Mouse (Mus musculus): ENCODE results near the gene Ptgds. TPM values are rescaled to one million over a fixed set of nuclear protein-coding genes. Genes with fewer than 3 reads are reported as not detected.

The Ptgds gene
- polyA plus RNA-seq, 1 experiment = 0.39 TPM

- H3K27ac ChIP-seq (ENCODE audit: insufficient read depth, low read depth, low read length) = no peak overlapping the region
- no peaks in the 10 kb centered on the region for H3K27me3 ChIP-seq (ENCODE audit: control insufficient read depth, insufficient read depth, low read length)
- H3K4me1 ChIP-seq (ENCODE audit: control insufficient read depth, insufficient read depth, insufficient read length, low read length) = peaks cover 11% of the 10 kb centered on the region
- H3K4me3 ChIP-seq (ENCODE audit: low read depth, low read length) = no peak overlapping the region
- TF ChIP-seq CTCF (IDR thresholded peaks at IDR 0.05; ENCODE audit: extremely low read depth, insufficient read length, insufficient replicate concordance, low read depth, low read length) (no peak), POLR2A (IDR thresholded peaks at IDR 0.05; ENCODE audit: low read depth, low read length) (no peak)
- WGBS = 75% methylated on average over 10 of the region's 10 CpGs
- H3K36me3 ChIP-seq (ENCODE audit: control insufficient read depth, insufficient read depth, low read length) = no peaks in the 10 kb centered on the region; the same call in 1 of the 2 replicates
These were observed 33.5 kb downstream of the Ptgds start for GRCm38 (mm10) chr2:25436286-25436820.

- Histone ChIP-seq H3K27ac (ENCODE audit: insufficient read depth, low read depth, low read length) (no peak overlapping the region), H3K4me1 (ENCODE audit: control insufficient read depth, insufficient read depth, insufficient read length, low read length) (peaks cover 11% of the 10 kb centered on the region), H3K4me3 (ENCODE audit: low read depth, low read length) (no peak overlapping the region), H3K36me3 (ENCODE audit: control insufficient read depth, insufficient read depth, low read length) (no peaks in the 10 kb centered on the region; the same call in 1 of the 2 replicates), H3K27me3 (ENCODE audit: control insufficient read depth, insufficient read depth, low read length) (no peaks in the 10 kb centered on the region)
- no peak for TF ChIP-seq POLR2A (IDR thresholded peaks at IDR 0.05; ENCODE audit: low read depth, low read length)
- no peak for TF ChIP-seq CTCF (IDR thresholded peaks at IDR 0.05; ENCODE audit: extremely low read depth, insufficient read length, insufficient replicate concordance, low read depth, low read length)
- WGBS = 87% methylated on average over 8 of the region's 8 CpGs
These were observed 35.6 kb downstream of the Ptgds start for GRCm38 (mm10) chr2:25434292-25434691.

GRCm38 (mm10) chr2:25433101-25433500 is 36.7 kb downstream of the Ptgds start:
- no peaks in the 10 kb centered on the region for H3K36me3 ChIP-seq (ENCODE audit: control insufficient read depth, insufficient read depth, low read length)
- 92% methylated on average over 17 of the region's 17 CpGs for WGBS
- TF ChIP-seq POLR2A (IDR thresholded peaks at IDR 0.05; ENCODE audit: low read depth, low read length) (no peak), CTCF (IDR thresholded peaks at IDR 0.05; ENCODE audit: extremely low read depth, insufficient read length, insufficient replicate concordance, low read depth, low read length) (no peak)
- no peak overlapping the region for H3K27ac ChIP-seq (ENCODE audit: insufficient read depth, low read depth, low read length)
- H3K27me3 ChIP-seq (ENCODE audit: control insufficient read depth, insufficient read depth, low read length) = no peaks in the 10 kb centered on the region
- peaks cover 11% of the 10 kb centered on the region for H3K4me1 ChIP-seq (ENCODE audit: control insufficient read depth, insufficient read depth, insufficient read length, low read length)
- no peak overlapping the region for H3K4me3 ChIP-seq (ENCODE audit: low read depth, low read length)

- Histone ChIP-seq H3K27me3 (ENCODE audit: control insufficient read depth, insufficient read depth, low read length) (no peaks in the 10 kb centered on the region), H3K4me1 (ENCODE audit: control insufficient read depth, insufficient read depth, insufficient read length, low read length) (peaks cover 11% of the 10 kb centered on the region; the same call in 1 of the 2 replicates), H3K4me3 (ENCODE audit: low read depth, low read length) (no peak overlapping the region), H3K27ac (ENCODE audit: insufficient read depth, low read depth, low read length) (no peak overlapping the region), H3K36me3 (ENCODE audit: control insufficient read depth, insufficient read depth, low read length) (no peaks in the 10 kb centered on the region)
- 86% methylated on average over 11 of the region's 11 CpGs for WGBS
- TF ChIP-seq CTCF (IDR thresholded peaks at IDR 0.05; ENCODE audit: extremely low read depth, insufficient read length, insufficient replicate concordance, low read depth, low read length) (no peak), POLR2A (IDR thresholded peaks at IDR 0.05; ENCODE audit: low read depth, low read length) (no peak)
These were observed 37.3 kb downstream of the Ptgds start for GRCm38 (mm10) chr2:25432326-25433098.

GRCm38 (mm10) chr2:25431308-25431855 is 38.5 kb downstream of the Ptgds start:
- 85% methylated on average over 6 of the region's 6 CpGs for WGBS
- Histone ChIP-seq H3K4me3 (ENCODE audit: low read depth, low read length) (no peak overlapping the region), H3K36me3 (ENCODE audit: control insufficient read depth, insufficient read depth, low read length) (no peaks in the 10 kb centered on the region), H3K27me3 (ENCODE audit: control insufficient read depth, insufficient read depth, low read length) (no peaks in the 10 kb centered on the region), H3K27ac (ENCODE audit: insufficient read depth, low read depth, low read length) (no peak overlapping the region), H3K4me1 (ENCODE audit: control insufficient read depth, insufficient read depth, insufficient read length, low read length) (peaks cover 6% of the 10 kb centered on the region; the same call in 1 of the 2 replicates)
- TF ChIP-seq POLR2A (IDR thresholded peaks at IDR 0.05; ENCODE audit: low read depth, low read length) (no peak), CTCF (IDR thresholded peaks at IDR 0.05; ENCODE audit: extremely low read depth, insufficient read length, insufficient replicate concordance, low read depth, low read length) (no peak)

- peaks cover 2% of the 10 kb centered on the region; the same call in 1 of the 2 replicates for H3K4me1 ChIP-seq (ENCODE audit: control insufficient read depth, insufficient read depth, insufficient read length, low read length)
- H3K27ac ChIP-seq (ENCODE audit: insufficient read depth, low read depth, low read length) = no peak overlapping the region
- WGBS = 89% methylated on average over 17 of the region's 17 CpGs
- no peak overlapping the region for H3K4me3 ChIP-seq (ENCODE audit: low read depth, low read length)
- H3K36me3 ChIP-seq (ENCODE audit: control insufficient read depth, insufficient read depth, low read length) = no peaks in the 10 kb centered on the region
- no peak for TF ChIP-seq CTCF (IDR thresholded peaks at IDR 0.05; ENCODE audit: extremely low read depth, insufficient read length, insufficient replicate concordance, low read depth, low read length)
- no peak for TF ChIP-seq POLR2A (IDR thresholded peaks at IDR 0.05; ENCODE audit: low read depth, low read length)
- no peaks in the 10 kb centered on the region for H3K27me3 ChIP-seq (ENCODE audit: control insufficient read depth, insufficient read depth, low read length)
These were observed 39.2 kb downstream of the Ptgds start for GRCm38 (mm10) chr2:25430395-25431233.

Data from small intestine, adult 2 months (tissue).